Mouse (Mus musculus) C2C12 (cell line): ENCODE data around the gene Zfp473.

Source experiments
- CEBPB ChIP-seq: IDR thresholded peaks from one replicate; pipeline ENCODE4 v1.6.1; 2011; ENCODE audit warnings: low read depth, mild to moderate bottlenecking, control low read depth, moderate library complexity
- CTCF ChIP-seq: IDR thresholded peaks from one replicate; pipeline ENCODE4 v1.5.1; 2011; ENCODE audit not compliant: control insufficient read depth, insufficient read depth, insufficient read length
- MAX ChIP-seq: IDR thresholded peaks from one replicate; pipeline ENCODE4 v1.6.1; 2011; ENCODE audit warnings: mild to moderate bottlenecking, control low read depth
- MYOG ChIP-seq: IDR thresholded peaks from one replicate; pipeline ENCODE4 v1.6.1; 2011; ENCODE audit not compliant: control insufficient read depth, insufficient read length; ENCODE audit errors: extremely low read depth

DNA sequence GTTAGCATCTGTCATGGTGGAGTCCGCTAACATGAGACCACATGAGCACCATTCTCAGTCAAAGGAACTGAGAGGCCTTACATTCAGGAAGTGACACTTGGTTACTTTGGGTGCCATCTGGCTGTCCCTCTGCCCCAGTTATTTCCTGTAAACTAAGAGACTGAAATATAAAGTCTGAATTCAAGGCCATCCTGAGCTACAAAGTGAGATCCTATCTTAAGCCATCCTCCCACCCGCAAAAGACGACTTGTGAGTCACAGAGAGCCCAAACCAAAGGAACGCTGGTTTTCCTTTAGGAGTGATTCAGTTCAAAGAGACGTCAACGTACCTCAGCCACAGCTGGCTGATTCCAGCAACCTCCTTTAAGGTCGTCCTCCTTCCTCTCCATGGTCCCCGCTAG is 9.5 kb downstream of the Zfp473 start:
- TF ChIP-seq CTCF (no peak), MYOG (no peak), MAX (no peak), CEBPB (no peak)
